Mouse (Mus musculus) heart, adult 11 months (tissue): ENCODE data around the gene Sh2d1b2.
A peak's percentile ranks its signal among the peaks of the same experiment; 100 is the strongest.
"Not testable (repeated sequence)": the region's sequence is repeated elsewhere in the genome, so short reads cannot be mapped to it uniquely, and the experiment has no call there.

Source experiments
- DNase-seq: peaks from one replicate; pipeline ENCODE4 v3.0.0; 2022

Sh2d1b2 gene

GRCm38 (mm10) chr1:170232688-170233087 lies at the start of gene Sh2d1b2:
TSS of gene Sh2d1b2 (plus strand) at chr1:170232749.
- not testable (repeated sequence) for DNase-seq

GRCm38 (mm10) chr1:170185137-170185536 lies 47.4 kb upstream of the Sh2d1b2 start:
- DNase-seq, result peak; percentile 83

- no peak for DNase-seq
Measured at GRCm38 (mm10) chr1:170186531-170186930, 46.0 kb upstream of the Sh2d1b2 start.

GRCm38 (mm10) chr1:170188601-170189000 lies 43.9 kb upstream of the Sh2d1b2 start:
- DNase-seq, result peak; percentile 98

- DNase-seq, result peak; percentile 84
Measured at GRCm38 (mm10) chr1:170190225-170190624, 42.3 kb upstream of the Sh2d1b2 start.

- peak; percentile 65 for DNase-seq
Measured at GRCm38 (mm10) chr1:170191925-170192324, 40.6 kb upstream of the Sh2d1b2 start.

GRCm38 (mm10) chr1:170196211-170196610 lies 36.3 kb upstream of the Sh2d1b2 start:
- DNase-seq, result peak; percentile 84

- DNase-seq, result peak; percentile 76
Measured at GRCm38 (mm10) chr1:170200379-170200778, 32.2 kb upstream of the Sh2d1b2 start.

GRCm38 (mm10) chr1:170206395-170206794 lies 26.2 kb upstream of the Sh2d1b2 start:
- peak; percentile 70 for DNase-seq

- DNase-seq, result peak; percentile 61
Measured at GRCm38 (mm10) chr1:170213181-170213879, 19.2 kb upstream of the Sh2d1b2 start.

- DNase-seq, result no peak
Measured at GRCm38 (mm10) chr1:170214383-170214756, 18.2 kb upstream of the Sh2d1b2 start.

GRCm38 (mm10) chr1:170214757-170215522 lies 17.6 kb upstream of the Sh2d1b2 start, which contains the start of gene Uhmk1:
TSS of gene Uhmk1 (minus strand) at chr1:170215397.
- DNase-seq, result peak; percentile 99

GRCm38 (mm10) chr1:170215590-170215989 lies 17.0 kb upstream of the Sh2d1b2 start:
- DNase-seq, result no peak

GRCm38 (mm10) chr1:170218091-170218884 lies 14.3 kb upstream of the Sh2d1b2 start:
- DNase-seq, result no peak

GRCm38 (mm10) chr1:170220351-170220750 lies 12.2 kb upstream of the Sh2d1b2 start:
- DNase-seq, result no peak

- DNase-seq, result no peak
Measured at GRCm38 (mm10) chr1:170223276-170223675, 9.3 kb upstream of the Sh2d1b2 start.

GRCm38 (mm10) chr1:170245016-170245415 lies 12.5 kb downstream of the Sh2d1b2 start:
- DNase-seq, result no peak

- no peak for DNase-seq
Measured at GRCm38 (mm10) chr1:170254893-170255559, 22.5 kb downstream of the Sh2d1b2 start.

GRCm38 (mm10) chr1:170255560-170255910 lies 23.0 kb downstream of the Sh2d1b2 start:
- peak; percentile 99 for DNase-seq

GRCm38 (mm10) chr1:170270281-170270680 lies 37.7 kb downstream of the Sh2d1b2 start:
- DNase-seq, result no peak

GRCm38 (mm10) chr1:170270696-170271095 lies 38.1 kb downstream of the Sh2d1b2 start:
- DNase-seq, result no peak

- DNase-seq, result no peak
Measured at GRCm38 (mm10) chr1:170273252-170273651, 40.7 kb downstream of the Sh2d1b2 start.

GRCm38 (mm10) chr1:170277016-170277415 lies 44.5 kb downstream of the Sh2d1b2 start, which contains the start of gene Sh2d1b1:
TSS of gene Sh2d1b1 (plus strand) at chr1:170277320.
- no peak for DNase-seq
